Mouse (Mus musculus) cerebellum, adult 18-20 months (tissue): ENCODE results near the gene Trhr2.
"Not testable (repeated sequence)": the region's sequence is repeated elsewhere in the genome, so short reads cannot be mapped to it uniquely, and the experiment has no call there.

ENCODE experiments used
- DNase-seq, 2 experiments: peaks; one replicate each; pipeline ENCODE4 v3.0.0; 2021

Trhr2 gene

GRCm38 (mm10) chr8:122330446-122331133, 30.0 kb downstream of the Trhr2 start:
- no peak for DNase-seq

GRCm38 (mm10) chr8:122329553-122330239, 30.9 kb downstream of the Trhr2 start:
- DNase-seq, result no peak

- no peak for DNase-seq
These were observed 31.5 kb downstream of the Trhr2 start for GRCm38 (mm10) chr8:122329072-122329471.

- DNase-seq, result no peak
These were observed 34.4 kb downstream of the Trhr2 start for GRCm38 (mm10) chr8:122326114-122326542.

- DNase-seq, result no peak
These were observed 35.4 kb downstream of the Trhr2 start for GRCm38 (mm10) chr8:122325196-122325595.

- DNase-seq, result not testable (repeated sequence)
These were observed 36.6 kb downstream of the Trhr2 start for GRCm38 (mm10) chr8:122323951-122324402.

- no peak for DNase-seq
These were observed 37.8 kb downstream of the Trhr2 start for GRCm38 (mm10) chr8:122322792-122323191.

GRCm38 (mm10) chr8:122322126-122322525, 38.4 kb downstream of the Trhr2 start:
- no peak for DNase-seq

- DNase-seq, result no peak
These were observed 39.1 kb downstream of the Trhr2 start for GRCm38 (mm10) chr8:122321455-122321921.

- no peak for DNase-seq
These were observed 40.0 kb downstream of the Trhr2 start for GRCm38 (mm10) chr8:122320541-122320940.

- DNase-seq, result no peak
These were observed 40.9 kb downstream of the Trhr2 start for GRCm38 (mm10) chr8:122319708-122320075.

GRCm38 (mm10) chr8:122319045-122319707, 41.4 kb downstream of the Trhr2 start:
- no peak for DNase-seq

- DNase-seq, result no peak
These were observed 42.5 kb downstream of the Trhr2 start for GRCm38 (mm10) chr8:122317918-122318475.

- no peak for DNase-seq
These were observed 44.1 kb downstream of the Trhr2 start for GRCm38 (mm10) chr8:122316402-122316801.

GRCm38 (mm10) chr8:122314899-122315496, 45.5 kb downstream of the Trhr2 start:
- DNase-seq, result no peak

- DNase-seq, result no peak
These were observed 47.2 kb downstream of the Trhr2 start for GRCm38 (mm10) chr8:122313310-122313709.

- no peak for DNase-seq
These were observed 48.0 kb downstream of the Trhr2 start for GRCm38 (mm10) chr8:122312553-122312952.

GRCm38 (mm10) chr8:122311115-122311514, 49.4 kb downstream of the Trhr2 start:
- no peak for DNase-seq

- no peak for DNase-seq
These were observed 51.3 kb downstream of the Trhr2 start for GRCm38 (mm10) chr8:122309272-122309671.

GRCm38 (mm10) chr8:122307836-122308235, 52.7 kb downstream of the Trhr2 start:
- peak; percentile 32 to 40 for DNase-seq
